Mouse (Mus musculus) intestine, embryonic 16.5 days (tissue): ENCODE measurements around the gene Txndc2. TPM values are rescaled to one million over a fixed set of nuclear protein-coding genes. Genes with fewer than 3 reads are reported as not detected.
"Not testable (repeated sequence)": the region's sequence is repeated elsewhere in the genome, so short reads cannot be mapped to it uniquely, and the experiment has no call there.

Experiments
- ATAC-seq: fragments of 200-750 bp; cut with Nextera tagmentation; 2 replicates; pipeline ENCODE4 v1.8.0; 2017; ENCODE audit warnings: moderate TSS enrichment, moderate library complexity
- H3K27ac ChIP-seq: fragments of 300-500 bp; sonication (generic); 2 replicates; pipeline ENCODE4 v1.5.1; 2014; ENCODE audit warnings: mild to moderate bottlenecking, low read length
- H3K27me3 ChIP-seq: fragments of 300-500 bp; sonication (generic); replicated peaks from 2 replicates; pipeline ENCODE4 v1.6.1; 2014; ENCODE audit warnings: low read length, control low read depth, mixed read lengths; ENCODE audit not compliant: control insufficient read depth, insufficient read depth
- H3K36me3 ChIP-seq: fragments of 300-500 bp; sonication (generic); 2 replicates; pipeline ENCODE4 v1.6.1; 2014; ENCODE audit warnings: low read length, control low read depth; ENCODE audit not compliant: control insufficient read depth, insufficient read depth
- H3K4me1 ChIP-seq: fragments of 300-500 bp; sonication (generic); 2 replicates; pipeline ENCODE4 v1.6.1; 2014; ENCODE audit warnings: low read length, control low read depth, mixed read lengths; ENCODE audit not compliant: control insufficient read depth, insufficient read depth
- H3K4me2 ChIP-seq: fragments of 300-500 bp; sonication (generic); 2 replicates; pipeline ENCODE4 v1.6.1; 2014; ENCODE audit warnings: low read depth, low read length, control low read depth
- H3K4me3 ChIP-seq: fragments of 300-500 bp; sonication (generic); 2 replicates; pipeline ENCODE4 v1.5.1; 2014; ENCODE audit warnings: mild to moderate bottlenecking, low read length
- H3K9ac ChIP-seq: fragments of 300-500 bp; sonication (generic); 2 replicates; pipeline ENCODE4 v1.6.1; 2014; ENCODE audit warnings: low read depth, low read length
- H3K9me3 ChIP-seq: fragments of 300-500 bp; sonication (generic); 2 replicates; pipeline ENCODE4 v1.6.1; 2016; ENCODE audit warnings: low read length, control low read depth; ENCODE audit not compliant: control insufficient read depth
- WGBS: fragments of 180-500 bp; shearing (Covaris S2); extraction: QIAGEN DNeasy Blood & Tissue Kit; methylation state at CpG from one replicate; pipeline ENCODE4 v1.1.7; 2014; 5-methylcytosine and 5-hydroxymethylcytosine counted together
- polyA plus RNA-seq: library from polyadenylated mRNA; unstranded; fragments of >200 nt; fragmentation: Nextera tagmentation; extraction: Ambion mirVana; gene quantifications from 2 replicates; pipeline ENCODE4 v1.2.1, GENCODE M21; 2015

Txndc2 gene
- polyA plus RNA-seq, 1 experiment from 2014 or later = not detected

- H3K36me3 ChIP-seq = no peaks in the 10 kb centered on the region
- no peaks in the 10 kb centered on the region for H3K4me1 ChIP-seq
- 80% methylated on average over 5 of the region's 5 CpGs for WGBS
- H3K9ac ChIP-seq = no peak overlapping the region
- H3K9me3 ChIP-seq = no peaks in the 10 kb centered on the region
- no peak for ATAC-seq
- H3K4me2 ChIP-seq = no peak overlapping the region
- H3K4me3 ChIP-seq = no peak overlapping the region
- no peaks in the 10 kb centered on the region for H3K27me3 ChIP-seq
- H3K27ac ChIP-seq = no peak overlapping the region
Measured at GRCm38 (mm10) chr17:65643579-65643978, 1.6 kb upstream of the Txndc2 start.

GRCm38 (mm10) chr17:65643051-65643521 lies 1.1 kb upstream of the Txndc2 start:
- Histone ChIP-seq H3K27ac (no peak overlapping the region), H3K9ac (no peak overlapping the region), H3K4me1 (no peaks in the 10 kb centered on the region), H3K27me3 (no peaks in the 10 kb centered on the region), H3K4me2 (no peak overlapping the region), H3K4me3 (no peak overlapping the region), H3K36me3 (no peaks in the 10 kb centered on the region), H3K9me3 (no peaks in the 10 kb centered on the region)
- no peak for ATAC-seq
- 38% methylated on average over 10 of the region's 10 CpGs for WGBS

- 72% methylated on average over 5 of the region's 5 CpGs for WGBS
- no peak overlapping the region for H3K9ac ChIP-seq
- H3K27me3 ChIP-seq = no peaks in the 10 kb centered on the region
- no peak overlapping the region for H3K4me3 ChIP-seq
- ATAC-seq = no peak
- H3K4me2 ChIP-seq = no peak overlapping the region
- H3K9me3 ChIP-seq = no peaks in the 10 kb centered on the region
- no peaks in the 10 kb centered on the region for H3K4me1 ChIP-seq
- no peaks in the 10 kb centered on the region for H3K36me3 ChIP-seq
- no peak overlapping the region for H3K27ac ChIP-seq
Measured at GRCm38 (mm10) chr17:65642578-65642991, 617 bp upstream of the Txndc2 start.

- no peak for ATAC-seq
- H3K27me3 ChIP-seq = no peaks in the 10 kb centered on the region
- no peak overlapping the region for H3K4me2 ChIP-seq
- H3K4me3 ChIP-seq = no peak overlapping the region
- no peaks in the 10 kb centered on the region for H3K36me3 ChIP-seq
- no peaks in the 10 kb centered on the region for H3K4me1 ChIP-seq
- H3K9me3 ChIP-seq = no peaks in the 10 kb centered on the region
- no peak overlapping the region for H3K9ac ChIP-seq
- H3K27ac ChIP-seq = no peak overlapping the region
- 83% methylated on average over 1 of the region's 1 CpGs for WGBS
Measured at GRCm38 (mm10) chr17:65639144-65639543, 2.8 kb downstream of the Txndc2 start.

- Histone ChIP-seq H3K27ac (no peak overlapping the region), H3K9me3 (no peaks in the 10 kb centered on the region), H3K27me3 (no peaks in the 10 kb centered on the region), H3K9ac (no peak overlapping the region; the same call in 1 of the 2 replicates), H3K4me1 (no peaks in the 10 kb centered on the region), H3K4me3 (no peak overlapping the region), H3K4me2 (no peak overlapping the region), H3K36me3 (no peaks in the 10 kb centered on the region)
- WGBS = 57% methylated on average over 14 of the region's 14 CpGs
- ATAC-seq = no peak
Measured at GRCm38 (mm10) chr17:65635715-65636360, 6.1 kb downstream of the Txndc2 start.

- ATAC-seq = no peak
- Histone ChIP-seq H3K4me1 (no peaks in the 10 kb centered on the region), H3K27me3 (no peaks in the 10 kb centered on the region), H3K4me3 (no peak overlapping the region), H3K4me2 (no peak overlapping the region), H3K27ac (no peak overlapping the region), H3K9ac (no peak overlapping the region), H3K36me3 (no peaks in the 10 kb centered on the region), H3K9me3 (no peaks in the 10 kb centered on the region)
- 77% methylated on average over 6 of the region's 6 CpGs for WGBS
Measured at GRCm38 (mm10) chr17:65629943-65630342, 12.0 kb downstream of the Txndc2 start.

GRCm38 (mm10) chr17:65628823-65629532 lies 13.0 kb downstream of the Txndc2 start:
- not testable (repeated sequence) for H3K4me1 ChIP-seq, H3K9me3 ChIP-seq, H3K4me2 ChIP-seq, H3K4me3 ChIP-seq, H3K9ac ChIP-seq, H3K27ac ChIP-seq, H3K36me3 ChIP-seq, H3K27me3 ChIP-seq
- 0 out of 2 replicates have a peak, but pooled peaks have one; percentile 53 for ATAC-seq
- 65% methylated on average over 13 of the region's 13 CpGs for WGBS

GRCm38 (mm10) chr17:65626301-65626700 lies 15.7 kb downstream of the Txndc2 start:
- H3K36me3 ChIP-seq = no peaks in the 10 kb centered on the region
- WGBS = 89% methylated on average over 6 of the region's 6 CpGs
- H3K4me1 ChIP-seq = no peaks in the 10 kb centered on the region
- no peaks in the 10 kb centered on the region for H3K27me3 ChIP-seq
- H3K27ac ChIP-seq = no peak overlapping the region
- no peak for ATAC-seq
- no peak overlapping the region for H3K4me3 ChIP-seq
- H3K4me2 ChIP-seq = no peak overlapping the region
- H3K9me3 ChIP-seq = no peaks in the 10 kb centered on the region
- no peak overlapping the region for H3K9ac ChIP-seq

GRCm38 (mm10) chr17:65625563-65625962 lies 16.4 kb downstream of the Txndc2 start:
- Histone ChIP-seq H3K9ac (no peak overlapping the region), H3K4me3 (no peak overlapping the region), H3K4me2 (no peak overlapping the region), H3K36me3 (no peaks in the 10 kb centered on the region), H3K27me3 (no peaks in the 10 kb centered on the region), H3K4me1 (no peaks in the 10 kb centered on the region), H3K27ac (no peak overlapping the region), H3K9me3 (no peaks in the 10 kb centered on the region)
- 84% methylated on average over 6 of the region's 6 CpGs for WGBS
- no peak for ATAC-seq
